Mouse (Mus musculus) WW6 (cell line): ENCODE results near the gene Olfr429.
"Not testable (repeated sequence)": the region's sequence is repeated elsewhere in the genome, so short reads cannot be mapped to it uniquely, and the experiment has no call there.

Source experiments
- DNase-seq: peaks from one replicate; pipeline ENCODE4 v3.0.0-alpha.2; 2013; ENCODE audit warnings: low read depth, low spot score

Olfr429 gene

DNA sequence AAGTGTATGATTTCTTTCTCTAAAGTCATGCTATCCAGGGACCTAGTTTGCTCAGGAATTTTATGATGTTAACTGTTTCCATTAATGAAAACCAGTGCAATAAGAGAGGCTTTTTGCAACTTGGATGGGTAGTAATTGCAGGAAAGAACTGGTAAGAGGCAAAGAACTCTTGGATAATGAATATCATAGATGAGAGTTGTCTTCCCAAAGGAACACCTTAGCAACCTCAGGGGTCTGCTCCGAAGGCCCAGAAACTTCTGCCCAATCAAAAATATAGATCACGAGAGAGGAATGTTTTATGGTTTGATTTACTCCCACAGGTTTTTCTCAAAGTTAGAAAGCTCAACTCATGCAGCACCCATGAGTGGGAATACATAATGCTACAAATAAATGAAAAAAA lies at the start of gene Olfr429:
Gene Olfr429, plus strand, starts transcription at position 301 of the 400 bp plus-strand sequence.
- DNase-seq: no peak

DNA sequence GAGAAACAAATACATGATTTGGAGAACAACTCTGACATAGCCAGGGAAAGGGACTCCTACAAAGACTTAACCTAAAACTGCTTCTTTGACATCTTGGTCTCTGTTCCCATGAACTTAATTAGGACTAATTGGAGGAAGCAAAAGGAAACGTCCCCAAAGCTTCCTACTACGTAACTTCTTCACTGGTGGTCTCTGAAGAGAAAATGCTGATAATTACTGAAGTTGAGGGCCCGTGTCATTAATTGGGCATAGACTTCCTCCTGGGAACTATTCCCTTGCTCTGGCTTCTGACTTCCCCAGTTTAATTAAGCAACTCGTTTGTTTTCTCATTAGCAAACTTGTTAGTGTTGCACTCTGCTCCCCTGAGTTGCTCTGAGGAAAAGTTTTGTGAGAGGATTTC lies 48.3 kb upstream of the Olfr429 start:
- no peak for DNase-seq

DNA sequence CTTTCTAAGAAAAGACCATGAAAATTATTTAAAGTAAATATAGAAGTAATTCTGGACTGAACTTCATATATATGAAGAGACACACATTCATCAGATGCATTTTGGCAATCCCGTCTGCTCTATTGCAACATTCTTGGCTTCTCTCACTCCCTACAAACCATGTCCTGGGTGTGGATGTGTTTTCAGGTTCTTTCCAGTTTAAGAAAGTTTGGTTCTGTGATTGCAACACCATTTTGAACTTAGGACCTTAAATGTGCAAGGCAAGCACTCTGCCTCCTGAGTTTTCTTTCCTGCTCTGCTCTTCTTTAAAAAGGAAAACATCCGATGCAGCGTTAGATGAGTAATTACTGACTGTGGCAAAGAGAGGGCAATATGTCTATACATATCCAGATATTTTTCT lies 45.7 kb upstream of the Olfr429 start:
- DNase-seq: no peak

DNA sequence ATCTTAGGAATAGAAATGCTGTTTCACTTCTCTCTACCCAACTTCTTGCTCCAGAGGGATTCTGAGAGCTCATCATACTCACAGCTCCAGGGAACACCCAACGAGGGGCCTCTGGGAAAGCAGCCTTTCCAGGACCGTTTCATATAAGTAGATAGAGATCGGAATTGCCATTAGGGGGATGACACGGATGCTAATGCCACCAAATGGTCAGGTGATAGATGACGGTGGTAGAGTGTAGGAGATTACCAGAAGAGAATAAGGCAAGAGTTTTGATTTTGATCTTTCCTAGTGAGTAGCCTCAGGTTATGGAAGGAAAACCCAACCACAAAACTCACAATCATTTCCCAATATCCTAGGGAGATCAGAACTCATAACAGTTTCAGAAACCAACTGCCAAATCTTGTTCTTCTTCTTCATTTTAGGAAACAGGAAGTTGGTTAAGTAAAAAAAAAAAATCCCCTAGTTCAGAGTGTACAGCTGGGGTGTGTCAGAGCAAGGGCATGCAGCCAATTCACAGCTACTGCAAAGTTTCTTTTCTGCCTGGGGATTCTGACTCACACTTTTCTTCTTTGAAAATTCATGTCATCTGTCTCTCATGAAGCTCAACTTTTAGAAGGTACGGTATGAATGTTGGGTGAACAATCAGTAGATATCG lies 43.5 kb upstream of the Olfr429 start, which contains the start of gene Olfr433:
Gene Olfr433, plus strand, starts transcription at position 183 of the 655 bp plus-strand sequence.
- DNase-seq: no peak

DNA sequence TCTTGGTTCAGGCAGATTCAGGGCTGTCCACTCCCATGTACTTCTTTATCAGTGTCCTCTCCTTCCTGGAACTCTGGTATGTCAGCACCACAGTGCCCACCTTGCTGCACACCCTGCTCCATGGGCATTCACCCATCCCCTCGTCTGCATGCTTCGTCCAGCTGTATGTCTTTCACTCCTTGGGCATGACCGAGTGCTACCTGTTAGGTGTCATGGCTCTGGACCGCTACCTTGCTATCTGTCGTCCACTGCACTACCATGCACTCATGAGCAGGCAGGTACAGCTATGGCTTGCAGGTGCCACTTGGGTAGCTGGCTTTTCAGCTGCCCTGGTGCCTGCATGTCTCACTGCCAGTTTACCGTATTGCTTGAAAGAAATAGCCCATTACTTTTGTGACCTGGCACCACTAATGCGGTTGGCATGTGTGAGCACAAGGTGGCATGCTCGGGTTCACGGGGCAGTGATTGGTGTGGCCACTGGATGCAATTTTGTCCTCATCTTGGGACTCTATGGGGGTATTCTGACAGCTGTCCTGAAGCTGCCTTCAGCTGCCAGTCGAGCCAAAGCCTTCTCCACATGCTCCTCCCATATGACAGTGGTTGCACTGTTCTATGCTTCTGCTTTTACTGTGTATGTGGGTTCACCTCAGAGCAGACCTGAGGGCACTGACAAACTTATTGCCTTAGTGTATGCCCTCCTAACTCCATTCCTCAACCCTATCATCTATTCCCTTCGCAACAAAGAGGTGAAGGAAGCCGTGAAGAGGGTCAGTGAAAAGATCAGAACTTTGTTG lies 41.8 kb upstream of the Olfr429 start:
- not testable (repeated sequence) for DNase-seq

DNA sequence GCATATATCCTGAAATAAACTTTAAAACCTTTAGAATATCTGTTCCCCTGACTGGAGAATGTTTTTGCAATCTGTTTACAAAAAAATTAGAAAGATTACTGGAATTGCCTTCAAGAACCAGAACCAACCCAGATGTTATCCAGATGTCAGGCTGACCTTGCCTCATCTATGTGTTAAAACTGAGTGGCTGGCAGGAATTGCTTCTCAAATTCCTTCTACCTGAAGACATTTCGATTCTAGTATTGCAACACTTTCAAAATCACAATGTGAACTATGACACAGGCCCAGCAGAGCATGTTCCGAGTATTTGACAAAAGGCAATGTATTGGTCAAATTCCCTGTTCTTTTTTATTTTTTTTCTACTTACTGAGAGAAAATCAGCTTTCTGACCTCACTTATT lies 39.7 kb upstream of the Olfr429 start:
- DNase-seq: no peak

GRCm38 (mm10) chr1:174048227-174048626 lies 35.9 kb upstream of the Olfr429 start:
- DNase-seq: not testable (repeated sequence)

GRCm38 (mm10) chr1:174048893-174049292 lies 35.2 kb upstream of the Olfr429 start, which contains the start of gene Olfr432:
Olfr432 (plus strand) TSS chr1:174049205.
- no peak for DNase-seq

GRCm38 (mm10) chr1:174049357-174049756 lies 34.8 kb upstream of the Olfr429 start:
- not testable (repeated sequence) for DNase-seq

DNA sequence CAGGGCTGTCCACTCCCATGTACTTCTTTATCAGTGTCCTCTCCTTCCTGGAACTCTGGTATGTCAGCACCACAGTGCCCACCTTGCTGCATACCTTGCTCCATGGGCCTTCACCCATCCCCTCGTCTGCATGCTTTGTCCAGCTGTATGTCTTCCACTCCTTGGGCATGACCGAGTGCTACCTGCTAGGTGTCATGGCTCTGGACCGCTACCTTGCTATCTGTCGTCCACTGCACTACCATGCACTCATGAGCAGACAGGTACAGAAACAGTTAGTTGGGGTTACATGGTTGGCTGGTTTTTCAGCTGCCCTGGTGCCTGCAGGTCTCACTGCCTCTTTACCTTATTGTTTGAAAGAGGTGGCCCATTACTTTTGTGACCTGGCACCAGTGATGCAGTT lies 33.6 kb upstream of the Olfr429 start:
- no peak for DNase-seq

- no peak for DNase-seq
These were observed 32.6 kb upstream of the Olfr429 start for GRCm38 (mm10) chr1:174051515-174051914.

DNA sequence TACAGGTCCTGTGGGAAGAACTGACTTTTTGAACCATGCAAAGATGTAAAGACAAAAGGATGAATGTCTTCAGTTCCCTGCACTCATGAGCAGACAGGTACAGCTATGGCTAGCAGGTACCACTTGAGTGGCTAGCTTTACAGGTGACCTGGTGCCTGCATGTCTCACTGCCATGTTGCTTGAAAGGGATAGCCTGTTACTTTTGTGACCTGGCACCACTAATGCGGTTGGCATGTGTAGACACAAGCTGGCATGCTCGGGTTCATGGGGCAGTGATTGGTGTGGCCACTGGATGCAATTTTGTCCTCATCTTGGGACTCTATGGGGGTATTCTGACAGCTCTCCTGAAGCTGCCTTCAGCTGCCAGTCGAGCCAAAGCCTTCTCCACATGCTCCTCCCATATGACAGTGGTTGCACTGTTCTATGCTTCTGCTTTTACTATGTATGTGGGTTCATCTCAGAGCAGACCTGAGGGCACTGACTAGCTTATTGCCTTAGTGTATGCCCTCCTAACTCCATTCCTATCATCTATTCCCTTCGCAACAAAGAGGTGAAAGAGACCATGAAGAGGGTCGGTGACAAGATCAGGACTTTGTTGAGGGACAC lies 32.1 kb upstream of the Olfr429 start:
- no peak for DNase-seq

GRCm38 (mm10) chr1:174052981-174053380 lies 31.1 kb upstream of the Olfr429 start:
- no peak for DNase-seq

DNA sequence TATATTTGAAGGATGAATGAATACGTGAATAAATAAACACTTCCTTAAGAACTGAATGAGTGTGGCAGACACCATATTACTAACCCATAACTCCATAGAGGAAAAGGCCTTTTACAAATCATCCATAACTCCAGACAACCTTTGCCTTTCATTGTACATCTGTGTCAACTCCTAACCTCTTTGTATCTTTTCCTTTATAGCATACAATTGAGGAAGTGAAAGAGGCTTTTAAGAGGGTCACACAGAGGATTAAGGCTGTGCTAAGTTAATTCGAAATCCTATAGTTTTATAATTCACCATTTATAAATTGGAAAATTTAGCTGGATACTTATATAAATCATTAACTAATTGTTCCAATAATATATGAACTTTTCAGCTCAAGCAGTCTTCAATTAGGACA lies 28.9 kb upstream of the Olfr429 start:
- no peak for DNase-seq

DNA sequence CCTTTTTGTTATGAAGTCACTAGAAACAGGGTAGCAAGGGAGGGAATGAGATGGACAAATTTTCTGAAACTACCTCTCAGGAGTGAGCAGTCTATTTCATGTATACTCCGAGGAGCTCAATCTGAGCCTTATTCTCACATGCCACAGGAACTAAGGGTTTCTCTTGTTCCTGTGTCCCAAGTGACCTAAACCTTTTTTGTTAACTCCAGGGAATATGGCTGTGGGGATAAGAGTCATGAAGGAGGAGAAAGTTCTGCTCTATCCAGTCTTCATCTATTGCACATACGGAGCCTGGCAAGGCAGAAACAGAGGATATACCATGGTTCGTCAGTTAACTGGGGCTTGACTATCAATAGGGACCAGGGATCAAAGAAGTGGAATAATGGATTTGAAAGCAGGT lies 17.8 kb upstream of the Olfr429 start, which contains the start of gene Olfr430:
Gene Olfr430, plus strand, starts transcription at position 301 of the 400 bp plus-strand sequence.
- DNase-seq: no peak

GRCm38 (mm10) chr1:174096591-174096990 lies 12.5 kb downstream of the Olfr429 start, which contains the start of gene Olfr427:
Olfr427 (plus strand) TSS chr1:174096891.
- no peak for DNase-seq

GRCm38 (mm10) chr1:174103735-174104134 lies 19.6 kb downstream of the Olfr429 start:
- no peak for DNase-seq

DNA sequence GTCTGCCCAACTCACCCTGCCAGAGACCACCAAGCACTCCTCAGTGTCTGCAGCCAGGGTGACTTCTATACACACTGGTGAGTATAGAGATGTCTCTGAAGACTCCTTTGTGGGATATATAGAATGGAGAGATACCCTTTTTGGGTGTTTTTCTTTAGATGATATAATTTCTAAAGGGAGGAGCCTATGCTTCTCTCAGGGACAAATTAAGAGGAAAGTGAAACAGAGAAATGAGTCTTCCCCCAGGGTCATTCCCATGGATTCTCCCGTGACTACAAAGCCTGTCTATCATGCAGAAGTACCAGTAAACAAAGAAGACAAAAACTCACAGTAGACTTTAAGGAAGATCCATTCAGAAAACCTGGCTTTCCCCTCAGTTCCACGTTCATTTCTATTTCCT lies 36.9 kb downstream of the Olfr429 start, which contains the start of gene Olfr231:
Gene Olfr231, minus strand, starts transcription at position 101 of the 400 bp plus-strand sequence.
- DNase-seq: no peak

GRCm38 (mm10) chr1:174131217-174131616 lies 47.1 kb downstream of the Olfr429 start, which contains the start of gene Olfr424:
Olfr424 (plus strand) TSS chr1:174131517.
- no peak for DNase-seq

DNA sequence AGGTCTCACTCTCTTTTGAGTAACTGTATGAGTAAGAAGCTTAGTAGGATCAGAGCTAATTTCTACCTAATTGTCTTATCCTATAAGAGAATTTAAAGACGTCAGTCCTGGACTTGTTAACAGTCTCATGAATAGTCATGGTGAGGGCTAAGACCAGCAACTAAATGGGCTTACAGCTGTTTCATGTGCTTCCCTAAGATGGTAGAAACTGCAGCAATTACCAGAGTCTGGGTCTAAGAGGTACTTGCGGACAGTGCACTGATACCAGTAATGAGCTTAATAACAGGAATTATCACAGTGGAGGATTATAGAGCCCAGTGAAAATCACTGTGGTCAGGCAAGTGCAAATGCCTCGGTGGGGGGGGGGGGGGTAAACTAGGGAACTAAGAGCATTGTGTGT lies 47.9 kb downstream of the Olfr429 start:
- DNase-seq: no peak
